Mouse (Mus musculus) cerebellum, adult 18-20 months (tissue): ENCODE results near the gene Olfr107.

ENCODE experiments used
- DNase-seq, 2 experiments: peaks; one replicate each; pipeline ENCODE4 v3.0.0; 2021

The Olfr107 gene

DNA sequence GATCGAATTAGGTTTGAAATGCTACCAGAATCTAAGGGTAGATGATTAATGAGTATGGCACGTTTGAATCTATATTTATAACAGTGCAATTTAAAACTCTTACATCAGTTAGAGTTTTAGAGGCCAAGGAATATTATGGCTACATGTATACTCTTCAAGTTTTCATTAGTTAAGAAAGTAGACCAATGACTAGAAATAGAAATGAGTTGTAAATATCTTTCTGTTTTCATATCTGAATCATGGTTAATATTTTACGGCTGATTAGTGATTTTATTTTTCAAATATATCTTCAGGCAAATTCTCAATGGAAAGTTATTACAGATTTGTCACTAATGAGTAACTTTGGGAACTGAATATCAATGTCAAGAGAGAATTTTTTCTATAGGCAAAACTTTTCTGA is at the start of gene Olfr107:
Olfr107 (plus strand) TSS at position 301 of the 400 bp plus-strand sequence.
- DNase-seq: no peak

GRCm38 (mm10) chr17:37359282-37359681 is 39.7 kb upstream of the Olfr107 start, which contains the start of gene Olfr104-ps:
Gene Olfr104-ps (plus strand): TSS chr17:37359582.
- DNase-seq: no peak

- DNase-seq: no peak
Measured at GRCm38 (mm10) chr17:37378733-37379132, 20.3 kb upstream of the Olfr107 start, which contains the start of gene Olfr105-ps. Gene Olfr105-ps (plus strand): TSS chr17:37379033.

GRCm38 (mm10) chr17:37390093-37390492 is 8.9 kb upstream of the Olfr107 start, which contains the start of gene Olfr106-ps:
Gene Olfr106-ps (plus strand): TSS chr17:37390393.
- no peak for DNase-seq

DNA sequence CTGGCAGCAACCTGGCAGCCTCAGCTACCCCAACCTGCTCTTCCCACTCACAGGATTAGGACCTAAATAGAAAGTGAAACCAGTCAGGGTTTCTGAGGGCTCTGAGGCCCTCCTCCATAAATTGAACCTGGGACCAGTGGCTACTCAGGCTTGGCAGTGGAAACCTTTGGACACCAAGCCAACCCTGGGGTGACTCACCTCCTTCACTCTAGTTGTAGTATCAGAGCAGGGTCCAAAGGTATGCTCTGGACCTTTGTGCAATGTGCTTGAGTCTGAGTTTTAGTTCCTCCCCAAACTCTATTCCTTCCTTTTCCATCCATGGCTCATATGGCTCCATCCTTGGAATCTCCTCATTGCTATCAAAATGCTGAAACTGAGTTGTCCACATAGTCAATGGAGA is 14.4 kb downstream of the Olfr107 start:
- DNase-seq: no peak

DNA sequence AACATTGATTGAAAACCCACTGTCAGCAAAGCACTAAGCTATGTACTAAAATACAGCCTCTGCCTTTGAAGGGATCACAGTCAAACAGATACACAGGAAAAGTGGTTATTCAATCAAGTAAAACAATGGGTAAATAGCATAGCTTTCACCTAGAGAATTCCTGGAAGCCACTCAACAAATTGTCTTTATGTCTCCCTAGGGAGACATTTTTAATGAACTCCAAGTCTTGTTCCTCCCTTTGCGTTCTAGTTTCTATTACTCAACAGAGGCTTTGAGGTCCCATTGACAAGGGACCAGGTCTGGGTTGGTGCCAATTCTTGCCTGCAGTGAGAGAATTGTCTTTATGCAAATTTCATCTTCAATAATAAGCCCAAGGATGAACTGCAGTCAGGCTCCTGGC is 46.2 kb downstream of the Olfr107 start, which contains the start of gene Olfr108:
Olfr108 (plus strand) TSS at position 301 of the 400 bp plus-strand sequence.
- no peak for DNase-seq
